Mouse (Mus musculus) ES-Bruce4 (cell line): ENCODE results near the gene Mkrn2. TPM values are rescaled to one million over a fixed set of nuclear protein-coding genes. Genes with fewer than 3 reads are reported as not detected.
"Not testable (repeated sequence)": the region's sequence is repeated elsewhere in the genome, so short reads cannot be mapped to it uniquely, and the experiment has no call there.

ENCODE experiments used
- H3K27ac ChIP-seq: 2 replicates; pipeline ENCODE4 v1.5.1; 2012; ENCODE audit warnings: low read length, inconsistent platforms; ENCODE audit not compliant: insufficient read depth
- H3K27me3 ChIP-seq: 2 replicates; pipeline ENCODE4 v1.6.1; 2012; ENCODE audit warnings: mild to moderate bottlenecking, low read length, inconsistent platforms; ENCODE audit not compliant: control insufficient read depth, poor library complexity, insufficient read depth, severe bottlenecking
- H3K36me3 ChIP-seq: 2 replicates; pipeline ENCODE4 v1.6.1; 2012; ENCODE audit warnings: inconsistent platforms, mild to moderate bottlenecking, low read length, moderate library complexity; ENCODE audit not compliant: control insufficient read depth, poor library complexity, insufficient read depth, severe bottlenecking
- H3K4me1 ChIP-seq: one replicate; pipeline ENCODE4 v1.8.1; 2011; ENCODE audit warnings: low read length; ENCODE audit not compliant: control insufficient read depth, insufficient read depth
- H3K4me3 ChIP-seq: 2 replicates; pipeline ENCODE4 v1.5.1; 2011; ENCODE audit warnings: low read depth, mild to moderate bottlenecking, low read length
- H3K9ac ChIP-seq: 2 replicates; pipeline ENCODE4 v1.6.1; 2012; ENCODE audit warnings: low read depth, mild to moderate bottlenecking, inconsistent platforms; ENCODE audit not compliant: poor library complexity, severe bottlenecking
- H3K9me3 ChIP-seq: replicated peaks from 2 replicates; pipeline ENCODE4 v1.6.1; 2012; ENCODE audit warnings: mild to moderate bottlenecking, low read length, inconsistent platforms; ENCODE audit not compliant: control insufficient read depth, poor library complexity, insufficient read depth, severe bottlenecking
- CTCF ChIP-seq: IDR thresholded peaks from one replicate; pipeline ENCODE4 v1.8.1; 2011; ENCODE audit warnings: low read depth, low read length
- EP300 ChIP-seq: IDR thresholded peaks from 2 replicates; pipeline ENCODE4 v1.6.1; 2011; ENCODE audit warnings: low read depth, low read length; ENCODE audit not compliant: insufficient read depth
- POLR2A ChIP-seq: IDR thresholded peaks from one replicate; pipeline ENCODE4 v1.8.1; 2011; ENCODE audit warnings: low read length; ENCODE audit not compliant: insufficient read depth
- polyA plus RNA-seq: library from polyadenylated mRNA; stranded (reverse); fragments of >200 nt; gene quantifications from 2 replicates; pipeline ENCODE4 v1.2.4, GENCODE M21; 2011; ENCODE audit warnings: low read depth; ENCODE audit not compliant: missing spikeins, insufficient read depth, insufficient read length

The Mkrn2 gene
- polyA plus RNA-seq, 1 experiment: 45.1 TPM

- no peak overlapping the region for H3K27ac ChIP-seq
- no peaks in the 10 kb centered on the region for H3K27me3 ChIP-seq
- H3K9ac ChIP-seq: no peak overlapping the region
- H3K36me3 ChIP-seq: peaks cover 45% of the 10 kb centered on the region
- H3K4me1 ChIP-seq: no peaks in the 10 kb centered on the region
- TF ChIP-seq EP300: no peak
- TF ChIP-seq POLR2A: no peak
- no peak for TF ChIP-seq CTCF
- no peaks in the 10 kb centered on the region for H3K9me3 ChIP-seq
- no peak overlapping the region for H3K4me3 ChIP-seq
Observed at GRCm38 (mm10) chr6:115634015-115634414, 32.3 kb downstream of the Mkrn2 start.

GRCm38 (mm10) chr6:115638188-115638587 is 36.5 kb downstream of the Mkrn2 start:
- not testable (repeated sequence) for H3K27ac ChIP-seq, H3K4me1 ChIP-seq, H3K9ac ChIP-seq, H3K9me3 ChIP-seq, H3K27me3 ChIP-seq, H3K4me3 ChIP-seq
- H3K36me3 ChIP-seq: peaks cover 33% of the 10 kb centered on the region

GRCm38 (mm10) chr6:115643315-115643714 is 41.6 kb downstream of the Mkrn2 start:
- H3K4me3 ChIP-seq: no peak overlapping the region
- H3K27me3 ChIP-seq: no peaks in the 10 kb centered on the region
- H3K36me3 ChIP-seq: peaks cover 12% of the 10 kb centered on the region; the same call in 1 of the 2 replicates
- no peak for TF ChIP-seq EP300
- no peak for TF ChIP-seq POLR2A
- TF ChIP-seq CTCF: no peak
- H3K4me1 ChIP-seq: no peaks in the 10 kb centered on the region
- H3K27ac ChIP-seq: no peak overlapping the region
- H3K9ac ChIP-seq: no peak overlapping the region
- H3K9me3 ChIP-seq: no peaks in the 10 kb centered on the region

GRCm38 (mm10) chr6:115649792-115650365 is 48.2 kb downstream of the Mkrn2 start:
- H3K36me3 ChIP-seq: no peaks in the 10 kb centered on the region
- H3K9ac ChIP-seq: no peak overlapping the region
- H3K27me3 ChIP-seq: no peaks in the 10 kb centered on the region
- no peak for TF ChIP-seq EP300
- no peaks in the 10 kb centered on the region for H3K9me3 ChIP-seq
- no peak overlapping the region for H3K4me3 ChIP-seq
- peak overlapping the region; percentile 46; the same call in 1 of the 2 replicates for H3K27ac ChIP-seq
- peaks cover 8% of the 10 kb centered on the region for H3K4me1 ChIP-seq

GRCm38 (mm10) chr6:115650476-115651427 is 49.0 kb downstream of the Mkrn2 start:
- Histone ChIP-seq H3K9me3 (no peaks in the 10 kb centered on the region), H3K4me3 (0 out of 2 replicates have a peak overlapping the region, but pooled peaks have one; percentile 3), H3K27ac (peak overlapping the region; percentile 94), H3K27me3 (no peaks in the 10 kb centered on the region), H3K4me1 (peaks cover 8% of the 10 kb centered on the region), H3K9ac (no peak overlapping the region), H3K36me3 (no peaks in the 10 kb centered on the region)
- TF ChIP-seq POLR2A (no peak), EP300 (peak; percentile 68), CTCF (no peak)

- TF ChIP-seq CTCF (no peak), POLR2A (no peak), EP300 (no peak)
- no peaks in the 10 kb centered on the region for H3K36me3 ChIP-seq
- H3K27me3 ChIP-seq: no peaks in the 10 kb centered on the region
- peaks cover 8% of the 10 kb centered on the region for H3K4me1 ChIP-seq
- H3K9me3 ChIP-seq: no peaks in the 10 kb centered on the region
- peak overlapping the region; percentile 88 for H3K27ac ChIP-seq
- no peak overlapping the region for H3K9ac ChIP-seq
- H3K4me3 ChIP-seq: no peak overlapping the region
Observed at GRCm38 (mm10) chr6:115651719-115652118, 50.0 kb downstream of the Mkrn2 start.
